ENCODE assay signal across 8 mouse cellular contexts in genomic region chr14:34768373-34768772, GRCm38 (mm10). TPM values are rescaled to one million over a fixed set of nuclear protein-coding genes. Genes with fewer than 3 reads are reported as not detected.
DNase-seq lines count a peak whose midpoint lies in the region; ATAC-seq and TF ChIP-seq lines count a peak whose summit lies in the region.

No protein-coding gene starts in this region.

- peak; percentile 77 for DNase-seq in ES-E14 (ENCODE audit: low read depth, low spot score)
- DNase-seq in cerebellum, adult 11-12 months, result peak; percentile 23
- DNase-seq in heart, postnatal 25 days (ENCODE audit: low spot score), result peak; percentile 45
- peak; percentile 65 for DNase-seq in layer of hippocampus, adult 11-12 months (ENCODE audit: low spot score)
- peak; percentile 77 for DNase-seq in lung, adult 2 months
- peak; percentile 23 to 58 for DNase-seq in thymus, adult 18-20 months

- H3K36me3 ChIP-seq in ES-E14 (ENCODE audit: control insufficient read depth, insufficient read depth, low read length, poor library complexity, severe bottlenecking), result no peaks in the 10 kb centered on the region
- no peaks in the 10 kb centered on the region for H3K36me3 ChIP-seq in forebrain, embryonic 15.5 days
- H3K36me3 ChIP-seq in neural tube, embryonic 14.5 days (ENCODE audit: control insufficient read depth, insufficient read depth, low read length), result no peaks in the 10 kb centered on the region

- in situ Hi-C loops in ES-E14 (cut with MboI; ENCODE audit: low sequenced_read_pairs in 2 of 2, unreplicated experiment in 2 of 2), result no loop called here

- peak; percentile 30; the same call in 1 of the 2 replicates for ATAC-seq in forebrain, embryonic 15.5 days (replicated peaks)
- no peak for ATAC-seq in neural tube, embryonic 14.5 days (ENCODE audit: low read depth)

- intact Hi-C loops in heart, postnatal 25 days (cut with DNase I), result loop anchor here (2.0 to 5.0 kb wide), 2 partner anchors 101 to 148 kb away; no protein-coding TSS in a partner anchor

- no peak overlapping the region for H3K27ac ChIP-seq in ES-E14 (ENCODE audit: insufficient read depth, low read depth, low read length, poor library complexity, severe bottlenecking)
- H3K27ac ChIP-seq in forebrain, embryonic 15.5 days (replicated peaks), result no peak overlapping the region
- no peak overlapping the region for H3K27ac ChIP-seq in neural tube, embryonic 14.5 days (ENCODE audit: low read depth, low read length)

- 2% methylated on average over 10 of the region's 10 CpGs for WGBS in forebrain, embryonic 15.5 days
- WGBS in lung, adult 2 months, result 1% methylated on average over 10 of the region's 10 CpGs
- WGBS in neural tube, embryonic 14.5 days, result 2% methylated on average over 10 of the region's 10 CpGs

- TF ChIP-seq POLR2A in lung, adult 2 months (IDR thresholded peaks at IDR 0.05; ENCODE audit: borderline replicate concordance, extremely low read depth, low read depth, low read length), result no peak

- H3K4me1 ChIP-seq in ES-E14 (ENCODE audit: control insufficient read depth in 2 of 2, insufficient read depth in 2 of 2, low read length in 2 of 2, poor library complexity in 1 of 2), result peaks cover 12 to 17% of the 10 kb centered on the region in 2 experiments
- H3K4me1 ChIP-seq in forebrain, embryonic 15.5 days, result peaks cover 10% of the 10 kb centered on the region
- H3K4me1 ChIP-seq in lung, adult 2 months (ENCODE audit: control insufficient read depth, insufficient read depth, low read length), result peaks cover 5% of the 10 kb centered on the region
- H3K4me1 ChIP-seq in neural tube, embryonic 14.5 days (ENCODE audit: control insufficient read depth, insufficient read depth, low read length), result no peaks in the 10 kb centered on the region

- no peak for TF ChIP-seq CTCF in lung, adult 2 months (IDR thresholded peaks at IDR 0.05; ENCODE audit: insufficient read depth, low read length)

- H3K4me3 ChIP-seq in ES-E14 (ENCODE audit: insufficient read depth in 1 of 2, low read depth in 1 of 2, low read length in 2 of 2, poor library complexity in 1 of 2, severe bottlenecking in 1 of 2), result peak overlapping the region; percentile 24 to 76; a peak in 3 of 4 replicates
- H3K4me3 ChIP-seq in forebrain, embryonic 15.5 days, result peak overlapping the region; percentile 57
- peak overlapping the region; percentile 39 for H3K4me3 ChIP-seq in lung, adult 2 months (replicated peaks; ENCODE audit: extremely low read depth, low read depth, low read length)
- peak overlapping the region; percentile 45 for H3K4me3 ChIP-seq in neural tube, embryonic 14.5 days (ENCODE audit: low read depth, low read length)

- peak overlapping the region; percentile 99 for H3K4me2 ChIP-seq in forebrain, embryonic 15.5 days (replicated peaks)
- peak overlapping the region; percentile 98 for H3K4me2 ChIP-seq in neural tube, embryonic 14.5 days (ENCODE audit: low read depth, low read length)

- H3K27me3 ChIP-seq in forebrain, embryonic 15.5 days, result no peaks in the 10 kb centered on the region; the same call in 1 of the 2 replicates
- H3K27me3 ChIP-seq in neural tube, embryonic 14.5 days (ENCODE audit: control insufficient read depth, insufficient read depth, low read length), result no peaks in the 10 kb centered on the region

- no peaks in the 10 kb centered on the region for H3K9me3 ChIP-seq in ES-E14 (ENCODE audit: control insufficient read depth, insufficient read depth, low read depth, low read length)
- no peaks in the 10 kb centered on the region for H3K9me3 ChIP-seq in forebrain, embryonic 15.5 days
- H3K9me3 ChIP-seq in neural tube, embryonic 14.5 days (ENCODE audit: control insufficient read depth, low read length), result no peaks in the 10 kb centered on the region

- H3K9ac ChIP-seq in ES-E14 (ENCODE audit: insufficient read depth, low read depth, low read length, poor library complexity, severe bottlenecking), result no peak overlapping the region
- no peak overlapping the region for H3K9ac ChIP-seq in forebrain, embryonic 15.5 days (replicated peaks)
- no peak overlapping the region for H3K9ac ChIP-seq in neural tube, embryonic 14.5 days (replicated peaks; ENCODE audit: low read depth, low read length)

TF ChIP-seq in ES-E14, 5 proteins besides CTCF, POLR2A, EP300 and RAD21:
- no peak for TF ChIP-seq ZNF384 (IDR thresholded peaks at IDR 0.05; ENCODE audit: low read depth, low read length)
- TF ChIP-seq MAFK (IDR thresholded peaks at IDR 0.05; ENCODE audit: insufficient read depth, low read depth, low read length), result no peak
- TF ChIP-seq CHD2 (IDR thresholded peaks at IDR 0.05; ENCODE audit: low read depth, low read length), result peak; percentile 49; the same call in 1 of the 2 replicates
- TF ChIP-seq HCFC1 (IDR thresholded peaks at IDR 0.05; ENCODE audit: borderline replicate concordance, insufficient read depth, low read length), result no peak
- TF ChIP-seq ZC3H11A (IDR thresholded peaks at IDR 0.05; ENCODE audit: borderline replicate concordance, low read depth, low read length), result no peak

RNA-seq across cellular contexts. Expression of gene Grid1, which starts 51.5 kb away (rescaled TPM):
- total RNA-seq in ES-E14 (2012; rRNA removed), result 0.26 and 0.54 TPM in 2 replicates
- polyA plus RNA-seq in forebrain, embryonic 15.5 days (2015; fragmentation: Nextera tagmentation; extraction: Ambion mirVana), result 3.1 and 4.1 TPM in 2 replicates
- not detected for total RNA-seq in heart, postnatal 25 days (2021)
- 0.13 and 0.15 TPM in 2 replicates for polyA plus RNA-seq in lung, adult 2 months (2012; rRNA removed)
- polyA plus RNA-seq in neural tube, embryonic 14.5 days (2014; fragmentation: Nextera tagmentation; extraction: Ambion mirVana), result 6.8 and 7.9 TPM in 2 replicates

Comparison
In these comparisons a context has a peak if more than half of its experiments do, and no peak if none do; other contexts are left out.
1. DNase-seq: peak in every context shown above with its lines; median percentile 77 in ES-E14; 77 in lung, adult 2 months; 65 in layer of hippocampus, adult 11-12 months; 45 in heart, postnatal 25 days; 40 in thymus, adult 18-20 months; 23 in cerebellum, adult 11-12 months.